Mouse (Mus musculus) cerebellum, adult 2 months (tissue): ENCODE results near the gene Nxpe4.
A peak's percentile ranks its signal among the peaks of the same experiment; 100 is the strongest.

Experiments used
- CTCF ChIP-seq: fragments of 200-500 bp; IDR thresholded peaks from 2 replicates; pipeline ENCODE4 v1.5.1; 2011; ENCODE audit warnings: low read depth, mild to moderate bottlenecking, control low read depth, low read length, moderate library complexity, borderline replicate concordance; ENCODE audit not compliant: insufficient read depth
- POLR2A ChIP-seq: fragments of 200-500 bp; IDR thresholded peaks from 2 replicates; pipeline ENCODE4 v1.6.1; 2011; ENCODE audit warnings: low read length, control low read depth, borderline replicate concordance; ENCODE audit not compliant: insufficient read depth

DNA sequence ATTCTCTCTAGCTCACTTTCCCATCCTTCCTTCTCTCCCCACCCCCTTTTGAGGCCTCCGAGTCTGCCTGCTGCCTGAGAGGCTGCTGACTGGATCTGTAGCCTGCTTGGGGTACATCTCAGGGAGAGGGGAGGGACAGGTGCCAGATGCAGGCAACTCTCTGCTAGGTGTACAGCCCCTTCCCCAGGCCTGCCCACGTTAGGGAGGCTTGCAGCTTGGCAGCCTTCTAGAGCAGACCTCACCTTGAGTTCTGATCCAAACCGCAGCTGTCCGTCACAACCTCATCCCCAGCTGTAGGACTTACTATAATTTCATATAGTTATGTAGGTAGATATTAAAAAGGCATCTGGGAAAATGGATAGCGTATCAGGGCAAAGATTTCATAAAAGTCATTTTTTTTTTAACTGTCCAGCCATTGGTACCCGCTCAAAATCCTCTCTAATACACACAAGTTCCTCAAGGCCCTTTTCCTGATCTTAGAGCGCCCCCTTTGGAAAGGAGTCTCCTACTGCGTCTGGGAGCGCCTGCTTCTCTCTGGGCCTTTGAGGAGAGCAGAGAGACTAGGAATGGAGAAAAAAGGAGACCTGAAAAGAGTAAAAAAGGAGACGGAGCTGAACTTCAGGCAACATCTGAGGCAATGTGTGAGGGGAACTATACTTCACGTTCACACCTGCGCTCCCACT lies 96.1 kb downstream of the Nxpe4 start:
- TF ChIP-seq POLR2A: no peak
- TF ChIP-seq CTCF: peak; percentile 51; the same call in 1 of the 2 replicates
